Mouse (Mus musculus) T-cell, adult 2 months (primary cell): ENCODE data around the gene Rps16.

Experiments used
- DNase-seq: peaks from one replicate; pipeline ENCODE4 v3.0.0; 2022; ENCODE audit warnings: low spot score

Rps16 gene

GRCm38 (mm10) chr7:28350155-28350883 is at the start of gene Rps16:
Gene Rps16, plus strand, starts transcription at chr7:28350652.
- DNase-seq, result peak; percentile 97

- DNase-seq, result peak; percentile 21
Measured at GRCm38 (mm10) chr7:28301616-28302433, 48.6 kb upstream of the Rps16 start, which contains the start of gene Dll3. Gene Dll3, minus strand, starts transcription at chr7:28302238.

GRCm38 (mm10) chr7:28305641-28306040 is 44.8 kb upstream of the Rps16 start:
- DNase-seq, result no peak

- no peak for DNase-seq
Measured at GRCm38 (mm10) chr7:28306216-28306615, 44.2 kb upstream of the Rps16 start.

GRCm38 (mm10) chr7:28309737-28310136 is 40.7 kb upstream of the Rps16 start:
- DNase-seq, result no peak

- DNase-seq, result no peak
Measured at GRCm38 (mm10) chr7:28311151-28311925, 39.1 kb upstream of the Rps16 start.

- DNase-seq, result peak; percentile 96
Measured at GRCm38 (mm10) chr7:28311926-28312543, 38.4 kb upstream of the Rps16 start, which contains the start of gene Timm50. Gene Timm50, minus strand, starts transcription at chr7:28312072.

- no peak for DNase-seq
Measured at GRCm38 (mm10) chr7:28318036-28318435, 32.4 kb upstream of the Rps16 start.

GRCm38 (mm10) chr7:28318714-28319113 is 31.7 kb upstream of the Rps16 start:
- DNase-seq, result no peak

GRCm38 (mm10) chr7:28321974-28322720 is 28.3 kb upstream of the Rps16 start:
- no peak for DNase-seq

- DNase-seq, result no peak
Measured at GRCm38 (mm10) chr7:28325293-28325692, 25.2 kb upstream of the Rps16 start.

GRCm38 (mm10) chr7:28326457-28326856 is 24.0 kb upstream of the Rps16 start:
- DNase-seq, result no peak

- DNase-seq, result no peak
Measured at GRCm38 (mm10) chr7:28328260-28328659, 22.2 kb upstream of the Rps16 start.

- DNase-seq, result no peak
Measured at GRCm38 (mm10) chr7:28334534-28334933, 15.9 kb upstream of the Rps16 start.

- DNase-seq, result no peak
Measured at GRCm38 (mm10) chr7:28335471-28335870, 15.0 kb upstream of the Rps16 start.

GRCm38 (mm10) chr7:28338108-28338998 is 12.1 kb upstream of the Rps16 start, which contains the start of gene Supt5:
Gene Supt5, minus strand, starts transcription at chr7:28338746.
- DNase-seq, result peak; percentile 97

- DNase-seq, result peak; percentile 70
Measured at GRCm38 (mm10) chr7:28339213-28339917, 11.1 kb upstream of the Rps16 start.

GRCm38 (mm10) chr7:28341381-28341780 is 9.1 kb upstream of the Rps16 start:
- no peak for DNase-seq

- peak; percentile 65 for DNase-seq
Measured at GRCm38 (mm10) chr7:28344637-28345036, 5.8 kb upstream of the Rps16 start.
